Mouse (Mus musculus) liver, adult (tissue): ENCODE data around the gene Schip1.
A peak's percentile ranks its signal among the peaks of the same experiment; 100 is the strongest.

ENCODE experiments used
- GATA4 ChIP-seq: IDR thresholded peaks from 2 replicates; pipeline ENCODE4 v1.6.1; 2014; ENCODE audit warnings: mild to moderate bottlenecking, low read length; ENCODE audit not compliant: insufficient replicate concordance

Gene Schip1

DNA sequence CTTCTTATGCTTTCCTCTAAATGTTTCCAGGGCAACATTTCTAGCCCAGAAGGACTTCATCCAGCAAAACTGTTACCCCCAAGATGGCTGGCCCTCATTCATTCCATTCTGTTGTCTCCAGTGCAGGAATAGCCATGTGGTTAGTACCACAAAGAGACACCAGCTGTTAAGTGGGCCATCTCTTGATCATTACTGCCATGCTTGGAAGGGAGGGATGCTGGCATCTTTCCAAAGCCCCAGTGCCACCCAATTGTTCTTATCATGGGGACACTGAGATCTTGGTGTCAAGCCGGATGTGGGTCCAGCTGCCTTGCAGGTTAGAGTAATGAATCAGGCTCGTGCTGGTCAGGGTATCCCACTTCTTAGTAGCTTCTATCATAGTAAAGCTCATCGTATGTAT lies 557.4 kb downstream of the Schip1 start:
- TF ChIP-seq GATA4 = no peak

DNA sequence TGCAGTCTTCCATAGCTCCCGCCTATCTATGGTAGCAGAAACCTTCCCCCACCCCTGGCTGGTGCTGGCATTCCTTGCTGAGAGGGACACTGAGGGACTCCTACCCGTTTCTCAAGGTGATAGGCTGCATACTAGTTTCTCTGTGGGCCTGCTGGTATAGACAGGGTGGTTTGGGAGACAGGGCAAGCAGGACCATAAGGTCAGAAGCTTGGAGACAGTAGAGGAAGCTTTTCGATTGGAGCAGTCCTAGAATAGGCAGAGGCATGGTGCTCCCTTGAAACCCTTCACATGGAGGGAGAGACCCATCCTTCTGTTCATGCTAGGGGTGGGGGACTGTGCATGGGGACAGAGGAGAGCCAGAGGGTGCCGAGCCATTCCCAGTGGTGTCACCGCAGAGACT lies 558.4 kb downstream of the Schip1 start:
- no peak for TF ChIP-seq GATA4

DNA sequence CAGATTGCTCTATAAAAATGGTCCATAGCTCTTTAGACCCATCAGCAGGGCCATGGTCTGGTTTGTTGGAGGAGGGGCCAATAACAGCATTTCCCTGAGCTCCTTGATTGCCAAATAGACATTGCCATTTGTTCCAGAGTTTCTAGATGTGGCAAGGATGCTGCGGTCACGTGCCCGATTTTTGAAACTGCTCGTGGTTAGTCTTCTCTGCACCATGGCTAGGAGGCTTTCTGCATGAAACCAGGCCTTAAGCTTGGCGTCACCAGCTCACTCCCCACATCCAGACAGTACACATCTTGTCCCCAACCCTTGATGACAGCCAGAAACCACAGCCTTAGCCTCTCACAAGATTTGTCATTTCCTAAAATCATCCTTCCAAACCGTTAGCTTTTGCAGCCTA lies 559.9 kb downstream of the Schip1 start:
- no peak for TF ChIP-seq GATA4

DNA sequence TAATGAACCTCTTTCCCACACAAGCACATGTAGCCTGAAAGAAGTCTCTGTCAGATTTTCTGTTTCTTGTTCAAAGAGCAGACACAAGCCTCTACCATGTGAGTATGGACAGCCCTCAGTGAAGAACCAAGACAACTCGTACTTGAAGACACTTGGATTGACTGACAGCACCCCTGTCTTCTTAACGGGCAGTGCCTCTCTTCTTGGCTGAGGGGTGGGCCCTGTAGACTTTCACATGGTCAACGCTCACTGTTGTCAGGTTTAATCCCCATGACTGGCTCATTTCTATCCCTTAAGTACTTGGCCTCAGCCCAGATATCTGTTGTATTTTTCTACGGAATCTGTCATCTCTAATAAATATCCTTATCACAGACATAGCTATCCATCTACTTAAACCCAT lies 565.7 kb downstream of the Schip1 start:
- no peak for TF ChIP-seq GATA4

- no peak for TF ChIP-seq GATA4
These were observed 566.2 kb downstream of the Schip1 start for GRCm38 (mm10) chr3:68630821-68631220.

- TF ChIP-seq GATA4 = no peak
These were observed 568.1 kb downstream of the Schip1 start for GRCm38 (mm10) chr3:68632714-68633113.

- TF ChIP-seq GATA4 = no peak
These were observed 569.0 kb downstream of the Schip1 start for GRCm38 (mm10) chr3:68633577-68633976.

- TF ChIP-seq GATA4 = no peak
These were observed 573.4 kb downstream of the Schip1 start for GRCm38 (mm10) chr3:68637960-68638359.

- TF ChIP-seq GATA4 = no peak
These were observed 574.1 kb downstream of the Schip1 start for GRCm38 (mm10) chr3:68638703-68639102.

DNA sequence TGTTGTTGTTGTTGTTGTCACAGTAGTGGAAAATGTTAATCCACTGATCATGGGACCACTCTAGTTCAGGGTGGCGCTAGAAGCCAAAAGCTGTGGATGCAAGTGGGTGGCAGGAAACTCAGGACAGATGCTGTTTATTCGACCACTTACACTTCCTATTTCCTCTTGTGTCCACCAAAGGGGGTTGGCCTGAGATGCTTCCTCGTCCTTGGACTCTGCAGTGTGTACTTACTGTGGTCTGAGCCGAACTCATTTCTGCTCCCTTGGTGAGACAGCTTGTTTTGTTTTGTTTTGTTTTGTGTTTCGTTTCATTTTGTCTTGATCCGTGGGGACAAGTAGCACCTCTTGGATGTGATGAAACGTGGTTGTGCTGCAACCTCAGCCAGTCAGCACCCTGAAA lies 578.3 kb downstream of the Schip1 start:
- no peak for TF ChIP-seq GATA4

DNA sequence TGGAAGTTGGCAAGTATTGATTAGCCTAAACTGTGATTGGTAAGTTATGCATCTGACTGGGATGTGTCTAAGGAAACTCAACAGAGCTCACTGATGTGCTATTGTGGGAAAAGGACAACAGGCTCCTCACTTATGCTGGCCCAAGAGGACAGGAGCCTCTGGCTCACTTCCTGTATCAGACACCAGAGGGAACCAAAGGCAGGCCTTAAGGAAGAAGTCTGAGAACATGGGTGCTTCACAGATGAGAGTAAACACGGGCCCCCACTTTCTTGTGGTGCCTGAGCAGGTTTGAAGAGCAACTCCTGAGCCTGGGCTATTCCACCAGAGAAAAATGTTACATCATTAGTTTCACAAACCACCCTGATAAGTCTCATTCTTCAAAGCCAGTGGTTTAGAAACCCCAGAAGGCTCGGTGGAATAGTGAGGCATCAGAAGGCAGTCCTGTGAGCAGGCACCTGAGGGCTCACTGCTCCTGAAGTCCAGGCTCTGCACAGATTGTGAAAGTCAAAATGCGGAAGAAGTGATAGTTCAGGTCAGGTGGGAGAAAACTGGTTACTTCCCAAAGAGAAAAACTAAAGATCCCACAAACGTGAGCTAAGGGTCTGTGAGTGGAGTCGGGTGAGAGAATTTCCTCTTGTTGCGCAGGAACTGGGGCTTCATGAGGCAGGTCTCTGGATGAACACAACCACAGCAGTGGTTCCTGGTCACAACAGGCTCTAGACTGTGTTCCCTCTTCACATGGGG lies 582.0 kb downstream of the Schip1 start:
- no peak for TF ChIP-seq GATA4

DNA sequence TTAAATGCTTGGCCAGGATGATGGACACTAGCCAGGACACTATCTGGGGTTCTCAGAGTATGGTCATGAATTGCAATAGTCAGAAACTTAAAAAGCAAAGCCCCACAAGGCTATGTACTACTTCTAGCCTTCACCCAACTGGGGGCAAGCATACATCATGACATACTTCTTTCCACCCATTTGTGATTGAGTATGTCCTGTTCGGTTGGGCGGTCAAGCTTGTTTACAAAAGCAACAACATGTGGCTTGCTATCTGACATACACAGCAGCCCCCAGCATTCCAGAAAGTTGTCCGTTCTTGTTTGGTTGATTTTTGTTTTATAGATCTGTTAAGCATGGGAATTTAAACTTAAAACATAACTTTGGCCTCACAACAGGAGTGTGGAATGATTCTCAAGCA lies 582.7 kb downstream of the Schip1 start:
- no peak for TF ChIP-seq GATA4

- no peak for TF ChIP-seq GATA4
These were observed 585.6 kb downstream of the Schip1 start for GRCm38 (mm10) chr3:68650251-68650650.

DNA sequence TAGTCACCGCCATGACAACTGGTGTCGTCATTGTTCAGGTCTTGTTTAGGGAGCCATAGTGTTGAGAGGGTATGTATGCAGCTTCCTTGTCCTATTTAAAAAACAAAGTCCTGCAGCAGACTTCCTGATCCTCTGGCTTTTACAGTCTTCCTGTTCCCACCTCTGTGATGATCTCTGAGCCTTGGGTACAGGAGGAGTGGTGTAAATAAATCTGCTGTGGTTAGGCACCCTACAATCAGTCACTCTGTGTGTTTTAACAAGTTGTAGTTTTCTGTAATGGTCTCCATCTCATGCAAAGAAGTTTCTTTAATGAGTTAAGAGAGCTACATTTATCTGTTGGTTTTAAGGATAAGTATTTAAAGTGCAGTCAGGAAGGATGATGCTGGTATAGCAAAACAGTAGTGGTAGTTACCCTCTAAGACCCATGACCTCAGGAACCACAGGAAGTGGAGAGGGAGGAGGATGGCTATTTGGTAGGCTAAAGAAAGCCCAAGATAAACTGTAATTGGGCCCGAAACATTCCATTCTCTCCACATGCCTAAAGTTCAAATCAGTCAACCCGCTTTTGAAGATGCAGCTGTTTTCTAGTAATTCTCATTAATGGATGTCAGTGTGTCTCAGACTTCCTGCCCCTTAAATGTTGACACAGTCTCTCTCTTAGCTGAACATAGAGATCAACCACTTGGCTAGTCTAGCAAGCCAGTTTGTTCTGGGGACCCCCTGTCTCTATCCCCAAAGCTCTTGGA lies 592.2 kb downstream of the Schip1 start:
- TF ChIP-seq GATA4 = peak; percentile 13; the same call in 1 of the 2 replicates

GRCm38 (mm10) chr3:68657589-68658245 lies 593.1 kb downstream of the Schip1 start:
- TF ChIP-seq GATA4 = no peak

- TF ChIP-seq GATA4 = no peak
These were observed 595.4 kb downstream of the Schip1 start for GRCm38 (mm10) chr3:68659996-68660395.

DNA sequence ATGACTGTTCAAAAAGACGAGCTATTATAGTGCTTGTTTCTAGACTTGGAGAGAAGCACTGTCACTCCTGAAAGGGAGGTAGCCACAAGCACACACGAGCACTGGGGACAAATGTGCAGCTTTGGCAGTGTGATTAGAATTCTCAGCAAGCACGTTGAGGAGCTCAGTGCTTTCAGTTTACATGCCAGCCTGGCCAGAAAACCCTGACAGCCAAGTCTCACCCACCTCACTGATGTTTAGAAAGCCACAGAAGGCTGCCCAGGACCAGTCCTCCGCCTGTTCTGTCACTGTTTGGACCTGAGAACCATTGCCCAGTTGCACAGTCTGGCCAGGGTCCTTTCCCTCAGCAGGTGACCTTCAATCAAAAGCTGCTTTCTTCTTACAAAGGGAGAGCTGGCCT lies 595.9 kb downstream of the Schip1 start:
- no peak for TF ChIP-seq GATA4

GRCm38 (mm10) chr3:68662386-68662785 lies 597.8 kb downstream of the Schip1 start:
- no peak for TF ChIP-seq GATA4
